Mouse (Mus musculus) CH12.LX (cell line): ENCODE measurements around the gene Plpp1.

Experiments used
- CTCF ChIP-seq, 2 experiments: IDR thresholded peaks in 1 of 2; conservative IDR thresholded peaks in 1 of 2; 2 replicates each; pipeline ENCODE4 v1.5.1; 2011 to 2012; ENCODE audit warnings: low read depth in 2 of 2, low read length in 2 of 2, improper control_type of control experiment in 1 of 2, inconsistent platforms in 1 of 2, mild to moderate bottlenecking in 1 of 2, moderate library complexity in 1 of 2
- ELF1 ChIP-seq: IDR thresholded peaks from 2 replicates; pipeline ENCODE4 v1.6.1; 2014; ENCODE audit warnings: low read depth, mild to moderate bottlenecking, inconsistent platforms, low read length, improper control_type of control experiment
- EP300 ChIP-seq: IDR thresholded peaks from 2 replicates; pipeline ENCODE4 v1.6.1; 2011; ENCODE audit warnings: low read length, improper control_type of control experiment
- ETS1 ChIP-seq: conservative IDR thresholded peaks from 2 replicates; pipeline ENCODE4 v1.6.1; 2012; ENCODE audit warnings: low read depth, mild to moderate bottlenecking, inconsistent platforms, low read length, improper control_type of control experiment, moderate library complexity
- MAZ ChIP-seq: IDR thresholded peaks from 2 replicates; pipeline ENCODE4 v1.6.1; 2012; ENCODE audit warnings: low read depth, mild to moderate bottlenecking, inconsistent platforms, low read length, improper control_type of control experiment, moderate library complexity
- MEF2A ChIP-seq: IDR thresholded peaks from 2 replicates; pipeline ENCODE4 v1.6.1; 2014; ENCODE audit warnings: low read depth, mild to moderate bottlenecking, inconsistent platforms, low read length, improper control_type of control experiment, borderline replicate concordance
- NELFE ChIP-seq: IDR thresholded peaks from 2 replicates; pipeline ENCODE4 v1.6.1; 2011; ENCODE audit warnings: low read depth, low read length, improper control_type of control experiment
- POLR2A ChIP-seq: IDR thresholded peaks from 2 replicates; pipeline ENCODE4 v1.6.1; 2011; ENCODE audit warnings: low read depth, mild to moderate bottlenecking, improper control_type of control experiment, low read length
- RCOR1 ChIP-seq: conservative IDR thresholded peaks from 2 replicates; pipeline ENCODE4 v1.6.1; 2012; ENCODE audit warnings: low read depth, mild to moderate bottlenecking, inconsistent platforms, low read length, improper control_type of control experiment
- SIN3A ChIP-seq: IDR thresholded peaks from 2 replicates; pipeline ENCODE4 v1.6.1; 2012; ENCODE audit warnings: low read length, improper control_type of control experiment, inconsistent platforms
- TCF12 ChIP-seq: IDR thresholded peaks from 2 replicates; pipeline ENCODE4 v1.6.1; 2014; ENCODE audit warnings: low read depth, mild to moderate bottlenecking, inconsistent platforms, low read length, improper control_type of control experiment
- USF1 ChIP-seq: IDR thresholded peaks from 2 replicates; pipeline ENCODE4 v1.6.1; 2014; ENCODE audit warnings: low read depth, mild to moderate bottlenecking, inconsistent platforms, low read length, improper control_type of control experiment

DNA sequence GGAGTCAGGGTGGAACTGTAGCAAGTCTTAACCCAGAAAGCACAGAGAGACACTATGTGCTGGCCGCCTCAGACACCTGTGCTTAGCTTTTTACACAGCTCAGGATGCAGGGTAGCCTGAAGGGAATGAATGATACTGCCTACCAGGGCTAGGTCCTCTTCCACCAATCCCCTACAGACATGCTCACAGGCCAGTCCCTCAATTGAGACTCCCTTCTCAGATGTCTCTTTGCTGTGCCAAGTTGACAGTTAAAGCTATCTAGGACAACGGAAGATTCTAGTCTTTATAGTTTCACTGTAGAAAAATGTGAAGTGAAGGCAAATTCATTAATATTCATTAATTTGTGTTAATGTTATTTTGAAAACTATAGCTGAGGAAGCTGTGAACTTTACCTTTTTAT, 36.4 kb downstream of the Plpp1 start:
- no peak for TF ChIP-seq CTCF (conservative IDR thresholded peaks at IDR 0.05 in 1 of 2, IDR thresholded peaks at IDR 0.05 in 1 of 2; ENCODE audit: low read depth in 2 of 2, low read length in 2 of 2)
- TF ChIP-seq USF1 = no peak
- TF ChIP-seq ELF1 = no peak
- TF ChIP-seq NELFE = no peak
- no peak for TF ChIP-seq RCOR1
- TF ChIP-seq EP300 = no peak
- no peak for TF ChIP-seq MAZ
- no peak for TF ChIP-seq POLR2A
- TF ChIP-seq ETS1 = no peak
- no peak for TF ChIP-seq SIN3A
- no peak for TF ChIP-seq TCF12
- TF ChIP-seq MEF2A = no peak
